Mouse (Mus musculus): ENCODE data around the gene Wap. TPM values are rescaled to one million over a fixed set of nuclear protein-coding genes. Genes with fewer than 3 reads are reported as not detected.

The Wap gene
- polyA plus RNA-seq, 1 experiment from 2014 or later: not detected

DNA sequence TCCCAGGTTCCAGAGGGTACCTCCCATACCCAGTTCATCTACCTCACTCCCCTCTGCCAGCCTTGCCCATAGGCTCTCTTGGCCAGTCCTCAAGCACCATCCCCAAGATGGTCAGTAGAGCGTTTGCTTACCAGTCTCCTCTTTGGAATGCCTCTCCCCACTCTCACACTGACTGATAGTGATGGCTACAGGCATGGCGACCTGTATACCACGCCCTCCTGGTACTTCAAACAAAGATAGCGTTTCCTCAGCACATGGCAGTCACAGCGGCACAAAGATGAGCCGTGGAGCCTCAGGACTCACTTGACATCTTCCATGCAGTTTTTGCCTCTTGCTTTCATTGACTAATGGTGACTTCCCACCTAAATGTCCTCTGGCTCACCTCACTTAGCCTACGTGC is 48.6 kb downstream of the Wap start:
- 77% methylated on average over 7 of the region's 7 CpGs for WGBS (ENCODE audit: insufficient replicate concordance)
- H3K9ac ChIP-seq (ENCODE audit: low read depth, low read length): no peak overlapping the region
- no peak overlapping the region for H3K4me2 ChIP-seq
- H3K4me1 ChIP-seq (ENCODE audit: control insufficient read depth, insufficient read depth, low read length): peaks cover 7% of the 10 kb centered on the region
- no peak overlapping the region for H3K27ac ChIP-seq (ENCODE audit: low read depth, low read length)
- no peaks in the 10 kb centered on the region for H3K9me3 ChIP-seq (replicated peaks; ENCODE audit: control insufficient read depth, low read length)
- ATAC-seq (replicated peaks; ENCODE audit: insufficient number of reproducible peaks, low FRiP score, low TSS enrichment): no peak
- no peaks in the 10 kb centered on the region for H3K27me3 ChIP-seq (ENCODE audit: control insufficient read depth, insufficient read depth, low read length)
- H3K4me3 ChIP-seq (ENCODE audit: low read depth, low read length): no peak overlapping the region
- peaks cover 33% of the 10 kb centered on the region for H3K36me3 ChIP-seq (ENCODE audit: control insufficient read depth, insufficient read depth, low read length)

DNA sequence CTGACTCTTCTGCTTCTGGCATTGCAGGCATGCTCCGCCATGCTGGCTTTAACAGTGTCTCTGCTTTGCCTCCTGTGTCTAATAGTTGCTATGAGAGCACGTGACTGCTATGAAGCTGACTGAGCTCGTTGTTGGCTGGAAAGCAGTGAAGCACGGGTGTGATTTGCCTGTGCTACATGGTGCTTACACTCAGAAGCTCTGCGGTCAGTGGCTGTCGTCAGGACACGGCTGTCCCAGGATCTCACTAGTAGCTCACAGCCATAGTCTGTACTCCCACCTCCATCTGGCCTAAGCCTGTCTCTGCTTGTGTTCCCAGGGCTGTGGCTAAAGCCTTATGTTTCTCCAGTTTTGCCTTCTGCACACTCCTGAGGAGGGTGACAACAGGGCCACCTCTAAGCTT is 50.1 kb downstream of the Wap start:
- no peak overlapping the region for H3K27ac ChIP-seq (ENCODE audit: low read depth, low read length)
- 85% methylated on average over 7 of the region's 7 CpGs for WGBS (ENCODE audit: insufficient replicate concordance)
- H3K4me2 ChIP-seq: no peak overlapping the region
- no peaks in the 10 kb centered on the region for H3K27me3 ChIP-seq (ENCODE audit: control insufficient read depth, insufficient read depth, low read length)
- no peak overlapping the region for H3K4me3 ChIP-seq (ENCODE audit: low read depth, low read length)
- H3K9me3 ChIP-seq (replicated peaks; ENCODE audit: control insufficient read depth, low read length): no peaks in the 10 kb centered on the region
- ATAC-seq (replicated peaks; ENCODE audit: insufficient number of reproducible peaks, low FRiP score, low TSS enrichment): no peak
- H3K4me1 ChIP-seq (ENCODE audit: control insufficient read depth, insufficient read depth, low read length): peaks cover 6% of the 10 kb centered on the region
- no peak overlapping the region for H3K9ac ChIP-seq (ENCODE audit: low read depth, low read length)
- peaks cover 32% of the 10 kb centered on the region for H3K36me3 ChIP-seq (ENCODE audit: control insufficient read depth, insufficient read depth, low read length)

DNA sequence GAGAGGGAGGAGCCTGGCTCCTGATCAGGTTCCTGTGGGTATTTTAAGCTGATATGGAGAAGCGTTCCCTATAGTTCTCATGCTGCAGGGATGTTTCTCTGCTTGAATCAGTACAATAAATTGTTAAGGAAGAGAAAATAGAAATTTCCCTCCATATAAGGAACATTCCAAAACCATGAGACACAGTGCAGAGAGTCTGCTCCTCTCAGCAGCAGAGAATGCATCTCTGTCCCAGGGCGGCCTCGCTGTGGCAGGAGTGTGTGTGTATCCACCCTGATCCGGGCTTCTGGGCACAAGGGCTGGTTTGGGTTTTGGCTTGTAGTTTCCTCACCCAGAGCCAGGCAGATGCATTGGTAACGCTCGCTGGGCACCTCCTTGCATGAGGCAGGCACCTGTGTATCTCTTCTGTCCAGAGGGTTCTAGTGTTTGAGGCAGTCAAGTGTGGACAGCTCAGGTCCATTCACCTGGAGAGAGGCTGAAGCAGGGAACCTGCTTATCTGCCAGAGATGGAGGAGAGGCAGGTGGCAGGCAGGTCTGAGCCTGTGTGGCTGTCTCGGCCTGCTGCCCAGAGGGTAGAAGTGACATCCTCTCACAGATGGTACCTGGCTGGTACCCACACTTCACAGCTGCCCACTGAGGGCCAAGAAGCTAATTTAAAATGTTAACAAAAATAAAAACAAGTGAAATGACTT is 51.0 kb downstream of the Wap start:
- H3K9me3 ChIP-seq (replicated peaks; ENCODE audit: control insufficient read depth, low read length): no peaks in the 10 kb centered on the region
- 86% methylated on average over 7 of the region's 7 CpGs for WGBS (ENCODE audit: insufficient replicate concordance)
- no peak overlapping the region for H3K27ac ChIP-seq (ENCODE audit: low read depth, low read length)
- H3K36me3 ChIP-seq (ENCODE audit: control insufficient read depth, insufficient read depth, low read length): peaks cover 26% of the 10 kb centered on the region
- H3K9ac ChIP-seq (ENCODE audit: low read depth, low read length): no peak overlapping the region
- H3K27me3 ChIP-seq (ENCODE audit: control insufficient read depth, insufficient read depth, low read length): no peaks in the 10 kb centered on the region
- no peak overlapping the region for H3K4me3 ChIP-seq (ENCODE audit: low read depth, low read length)
- ATAC-seq (replicated peaks; ENCODE audit: insufficient number of reproducible peaks, low FRiP score, low TSS enrichment): no peak
- no peak overlapping the region for H3K4me2 ChIP-seq
- H3K4me1 ChIP-seq (ENCODE audit: control insufficient read depth, insufficient read depth, low read length): peaks cover 6% of the 10 kb centered on the region

DNA sequence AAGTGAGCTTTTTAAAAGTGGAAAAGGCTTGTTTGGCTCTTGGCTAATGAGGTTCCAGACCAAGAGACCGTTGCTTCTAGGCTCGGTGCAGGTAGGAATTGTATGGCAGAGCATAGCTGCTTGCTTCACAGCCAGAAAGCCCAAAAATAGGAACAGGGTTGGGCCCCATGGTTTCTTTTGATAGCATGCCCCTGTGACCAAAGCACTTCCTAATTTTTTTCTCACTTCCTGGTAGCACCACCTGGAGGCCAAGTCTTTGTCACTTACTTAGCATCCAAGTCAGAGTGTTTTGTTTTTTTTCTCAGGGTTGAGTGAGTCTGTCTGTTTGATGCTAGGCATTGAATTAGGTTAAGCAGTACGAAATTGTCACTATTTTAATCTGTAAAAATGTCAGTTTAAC is 51.8 kb downstream of the Wap start:
- no peak overlapping the region for H3K9ac ChIP-seq (ENCODE audit: low read depth, low read length)
- no peak overlapping the region for H3K4me3 ChIP-seq (ENCODE audit: low read depth, low read length)
- H3K9me3 ChIP-seq (replicated peaks; ENCODE audit: control insufficient read depth, low read length): no peaks in the 10 kb centered on the region
- H3K4me1 ChIP-seq (ENCODE audit: control insufficient read depth, insufficient read depth, low read length): peaks cover 6% of the 10 kb centered on the region
- H3K4me2 ChIP-seq: no peak overlapping the region
- WGBS (ENCODE audit: insufficient replicate concordance): 79% methylated on average over 3 of the region's 3 CpGs
- no peak for ATAC-seq (replicated peaks; ENCODE audit: insufficient number of reproducible peaks, low FRiP score, low TSS enrichment)
- no peak overlapping the region for H3K27ac ChIP-seq (ENCODE audit: low read depth, low read length)
- no peaks in the 10 kb centered on the region for H3K27me3 ChIP-seq (ENCODE audit: control insufficient read depth, insufficient read depth, low read length)
- peaks cover 23% of the 10 kb centered on the region for H3K36me3 ChIP-seq (ENCODE audit: control insufficient read depth, insufficient read depth, low read length)

DNA sequence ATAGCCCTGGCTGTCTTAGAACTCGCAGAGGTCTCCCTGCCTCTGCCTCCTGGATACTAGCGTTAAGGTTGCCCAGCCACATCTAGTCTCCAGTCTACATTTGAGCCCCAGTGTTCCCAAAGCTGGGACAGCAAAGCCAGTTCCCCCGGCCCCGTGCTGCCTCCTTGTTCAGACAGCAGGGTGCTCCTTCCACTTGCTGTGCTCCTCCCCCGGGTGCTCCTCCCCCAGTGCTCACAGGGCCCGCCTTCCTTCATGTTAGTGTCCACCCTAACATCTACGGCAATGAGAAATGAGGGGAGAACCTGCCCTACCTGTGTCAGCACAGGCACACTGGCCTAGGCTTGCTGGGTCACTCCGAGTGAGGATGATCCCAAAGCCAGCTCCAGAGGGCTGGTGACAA is 52.7 kb downstream of the Wap start:
- Histone ChIP-seq H3K4me2 (no peak overlapping the region), H3K27me3 (ENCODE audit: control insufficient read depth, insufficient read depth, low read length) (no peaks in the 10 kb centered on the region), H3K4me1 (ENCODE audit: control insufficient read depth, insufficient read depth, low read length) (peaks cover 6% of the 10 kb centered on the region), H3K36me3 (ENCODE audit: control insufficient read depth, insufficient read depth, low read length) (peaks cover 15% of the 10 kb centered on the region), H3K9ac (ENCODE audit: low read depth, low read length) (no peak overlapping the region), H3K27ac (ENCODE audit: low read depth, low read length) (no peak overlapping the region), H3K4me3 (ENCODE audit: low read depth, low read length) (no peak overlapping the region), H3K9me3 (replicated peaks; ENCODE audit: control insufficient read depth, low read length) (no peaks in the 10 kb centered on the region)
- no peak for ATAC-seq (replicated peaks; ENCODE audit: insufficient number of reproducible peaks, low FRiP score, low TSS enrichment)
- WGBS (ENCODE audit: insufficient replicate concordance): 86% methylated on average over 8 of the region's 8 CpGs

Other genes starting within 250 kb of the Wap start
- 6.8 and 7.9 TPM in 2 replicates for gene Zmiz2, start 249.6 kb downstream of the Wap start, polyA plus RNA-seq (2014; fragmentation: Nextera tagmentation; extraction: Ambion mirVana)
- 4,475 and 4,598 TPM in 2 replicates for gene Ppia, start 223.2 kb downstream of the Wap start, polyA plus RNA-seq (2014; fragmentation: Nextera tagmentation; extraction: Ambion mirVana)
- 353 and 356 TPM in 2 replicates for gene H2afv, start 194.2 kb downstream of the Wap start, polyA plus RNA-seq (2014; fragmentation: Nextera tagmentation; extraction: Ambion mirVana)
- 22.3 and 25.5 TPM in 2 replicates for gene Purb, start 162.7 kb downstream of the Wap start, polyA plus RNA-seq (2014; fragmentation: Nextera tagmentation; extraction: Ambion mirVana)
- 0.72 and 0.90 TPM in 2 replicates for gene Myo1g, start 117.7 kb downstream of the Wap start, polyA plus RNA-seq (2014; fragmentation: Nextera tagmentation; extraction: Ambion mirVana)
- 62.9 and 67.9 TPM in 2 replicates for gene Ccm2, start 91.8 kb downstream of the Wap start, polyA plus RNA-seq (2014; fragmentation: Nextera tagmentation; extraction: Ambion mirVana)
- gene Nacad, start 32.6 kb downstream of the Wap start, polyA plus RNA-seq (2014; fragmentation: Nextera tagmentation; extraction: Ambion mirVana): 1.3 TPM in 2 replicates
- gene Tbrg4, start 12.6 kb downstream of the Wap start, polyA plus RNA-seq (2014; fragmentation: Nextera tagmentation; extraction: Ambion mirVana): 43.7 and 45.8 TPM in 2 replicates
- 1.4 and 1.7 TPM in 2 replicates for gene Ramp3, start 19.9 kb upstream of the Wap start, polyA plus RNA-seq (2014; fragmentation: Nextera tagmentation; extraction: Ambion mirVana)
- gene Gm11983, start 199.0 kb upstream of the Wap start, polyA plus RNA-seq (2014; fragmentation: Nextera tagmentation; extraction: Ambion mirVana): not detected in 2 replicates

All from heart, embryonic 11.5 days (tissue).